Mouse (Mus musculus): ENCODE data around the gene Lcat. TPM values are rescaled to one million over a fixed set of nuclear protein-coding genes. Genes with fewer than 3 reads are reported as not detected.

Lcat gene
- total RNA-seq, 2 experiments from 2014 or later: 30.1 to 30.7 TPM

DNA sequence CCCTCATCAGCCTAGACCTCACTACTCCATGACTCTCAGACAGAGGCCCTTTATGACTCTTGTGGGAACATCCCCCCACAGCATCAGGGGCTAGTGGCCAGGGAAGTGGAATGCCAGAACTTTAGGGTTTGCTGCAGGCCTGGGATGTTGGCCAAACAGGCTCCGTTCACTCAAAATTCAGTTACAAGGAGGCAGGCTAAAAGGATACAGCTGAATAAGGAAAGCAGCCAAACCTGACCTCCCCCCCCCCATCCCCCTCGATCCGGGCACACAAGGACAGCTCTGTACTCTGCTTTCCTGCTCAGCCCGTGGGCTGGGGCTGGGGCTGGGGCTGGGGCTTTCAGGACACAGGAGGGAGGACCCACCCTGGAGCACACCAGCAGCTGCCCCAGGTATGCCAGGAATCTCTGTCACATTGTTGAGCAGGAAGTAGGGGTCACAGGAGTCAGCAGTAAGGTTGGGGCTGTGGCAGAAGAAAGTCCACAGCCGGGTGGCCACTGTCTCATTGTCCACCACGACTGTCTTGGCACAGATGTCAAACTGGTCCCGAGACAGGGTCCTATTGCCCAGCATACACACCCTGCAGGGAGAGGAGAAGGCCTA is 8.0 kb upstream of the Lcat start:
- peak; percentile 59 to 72 for DNase-seq (ENCODE audit: low spot score in 2 of 2)

DNA sequence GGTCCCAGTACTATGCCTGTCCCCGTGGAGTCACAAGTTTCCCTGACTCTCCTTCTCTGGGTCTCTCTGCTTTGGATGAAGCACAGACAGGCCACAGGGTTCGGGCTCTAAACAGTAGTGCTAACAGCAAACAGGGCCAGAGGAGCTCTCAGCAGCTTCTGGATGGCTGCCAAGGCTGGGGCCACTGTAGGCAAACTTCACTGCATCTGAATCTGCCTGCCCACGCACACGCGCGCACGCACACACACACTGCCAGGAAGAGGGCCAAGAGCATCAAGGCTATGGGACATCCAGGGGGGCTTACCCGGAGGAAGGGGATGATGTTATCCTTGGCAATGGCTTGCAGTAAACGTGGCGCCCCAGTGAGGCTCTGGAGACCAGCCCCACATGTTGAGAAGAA is 6.2 kb upstream of the Lcat start:
- peak; percentile 64 to 74 for DNase-seq (ENCODE audit: low spot score in 2 of 2)

DNA sequence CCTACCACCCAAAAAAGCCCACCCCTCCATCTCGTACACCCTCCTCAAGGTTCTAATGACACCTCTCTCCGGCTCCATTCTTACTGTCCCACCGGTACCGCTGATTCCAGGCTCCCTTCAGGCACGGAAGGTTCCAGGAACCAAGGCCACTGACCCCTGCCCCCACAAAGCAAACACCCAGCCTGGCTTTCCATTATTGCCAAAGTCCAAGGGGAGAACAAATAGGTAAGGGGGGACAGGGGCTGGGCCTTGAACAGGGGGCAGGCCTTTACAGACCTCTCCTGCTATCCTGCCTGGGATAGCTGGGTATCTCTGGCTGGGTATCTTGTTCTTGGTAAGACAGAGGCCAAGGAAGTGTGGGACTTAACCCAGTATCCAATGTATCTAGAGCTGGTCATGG is 640 bp downstream of the Lcat start:
- DNase-seq (ENCODE audit: low spot score in 2 of 2): no peak

DNA sequence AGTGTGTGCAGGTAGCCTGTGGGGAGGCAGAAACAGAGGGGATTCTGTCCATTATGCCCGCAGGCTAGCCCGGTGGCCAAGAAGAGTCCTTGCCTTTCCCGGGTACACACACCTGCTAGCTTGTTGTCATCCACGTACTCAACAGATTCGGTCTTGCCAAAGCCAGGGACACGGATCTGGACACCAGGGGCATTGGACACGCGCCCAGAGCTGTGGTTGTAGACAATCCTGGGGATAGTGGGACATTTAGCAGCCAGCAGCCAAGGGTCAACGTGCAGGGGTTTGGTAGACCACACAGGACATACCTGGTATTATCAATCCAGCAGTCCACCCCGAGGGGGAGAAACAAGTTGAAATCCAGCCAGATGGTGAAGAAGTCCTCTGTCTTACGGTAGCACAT is 1.2 kb downstream of the Lcat start:
- DNase-seq (ENCODE audit: low spot score in 2 of 2): no peak

DNA sequence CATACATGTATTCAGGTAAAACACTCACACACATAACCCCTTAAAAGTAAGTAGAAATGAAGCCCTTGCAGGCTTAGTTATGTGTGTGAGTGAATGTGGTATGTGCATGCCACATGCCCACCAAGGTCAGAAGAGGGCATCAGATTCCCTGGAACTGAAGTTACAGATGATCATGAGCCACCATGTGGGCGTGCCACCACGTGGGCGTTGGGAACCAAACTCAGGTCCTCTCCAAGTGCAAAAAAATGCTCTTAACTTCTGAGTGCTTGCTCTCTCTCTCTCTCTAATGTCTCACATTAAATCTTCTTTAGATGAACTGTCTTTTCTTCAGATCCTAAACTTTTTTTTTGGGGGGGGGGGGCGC is 4.9 kb downstream of the Lcat start, which contains the start of gene Psmb10:
TSS of gene Psmb10 (minus strand) at position 139 of the 364 bp plus-strand sequence.
- no peak for DNase-seq (ENCODE audit: low spot score in 2 of 2)

- DNase-seq (ENCODE audit: low spot score in 2 of 2): peak; percentile 48 to 59
Measured at GRCm38 (mm10) chr8:105937496-105938305, 5.5 kb downstream of the Lcat start.

GRCm38 (mm10) chr8:105936866-105937475 is 6.2 kb downstream of the Lcat start:
- peak; percentile 75 to 88 for DNase-seq (ENCODE audit: low spot score in 2 of 2)

- no peak for DNase-seq (ENCODE audit: low spot score in 2 of 2)
Measured at GRCm38 (mm10) chr8:105935863-105936603, 7.1 kb downstream of the Lcat start.

DNA sequence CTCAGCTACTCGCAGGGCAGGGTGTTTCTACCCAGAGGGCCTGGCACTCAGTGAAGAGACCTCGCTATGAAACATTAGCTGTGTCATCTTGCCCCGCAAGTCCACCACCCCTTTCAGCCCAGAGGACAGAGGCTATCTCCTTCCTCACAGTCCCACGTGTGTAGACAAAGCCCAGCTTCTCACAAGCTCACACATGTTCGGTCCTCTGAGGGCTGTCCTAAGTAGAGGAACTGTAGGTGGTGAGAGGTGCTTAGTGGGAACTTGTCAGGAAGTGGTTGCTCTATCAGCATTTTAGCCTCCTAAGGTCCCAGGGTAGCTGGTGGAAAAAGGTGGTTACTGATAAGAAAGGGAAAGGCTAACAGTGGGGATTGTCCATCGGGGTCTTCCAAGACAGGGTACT is 8.1 kb downstream of the Lcat start:
- DNase-seq (ENCODE audit: low spot score in 2 of 2): no peak

- DNase-seq (ENCODE audit: low spot score in 2 of 2): no peak
Measured at GRCm38 (mm10) chr8:105933762-105934161, 9.4 kb downstream of the Lcat start, which contains the start of gene Ctrl. Gene Ctrl (minus strand): TSS chr8:105933862.

DNA sequence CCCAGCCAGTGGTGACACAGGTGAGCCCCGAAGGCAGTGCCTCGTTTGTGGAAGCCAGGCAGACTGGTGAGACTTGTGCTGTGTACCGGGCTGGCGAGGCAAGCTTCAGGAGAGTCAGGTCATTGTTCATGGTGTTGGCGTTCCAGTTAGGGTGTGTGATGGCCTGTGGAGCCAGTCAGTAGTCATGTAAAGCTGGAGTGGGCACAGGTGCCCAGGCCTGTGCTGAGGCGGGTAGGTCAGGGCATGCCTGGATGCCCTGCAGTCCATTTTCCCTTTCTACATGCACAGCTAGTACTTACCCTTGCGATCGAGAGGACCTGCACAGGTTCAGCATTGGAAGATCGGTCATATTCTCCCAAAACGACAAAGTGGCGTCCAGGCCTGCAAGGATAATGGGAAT is 10.7 kb downstream of the Lcat start:
- no peak for DNase-seq (ENCODE audit: low spot score in 2 of 2)

DNA sequence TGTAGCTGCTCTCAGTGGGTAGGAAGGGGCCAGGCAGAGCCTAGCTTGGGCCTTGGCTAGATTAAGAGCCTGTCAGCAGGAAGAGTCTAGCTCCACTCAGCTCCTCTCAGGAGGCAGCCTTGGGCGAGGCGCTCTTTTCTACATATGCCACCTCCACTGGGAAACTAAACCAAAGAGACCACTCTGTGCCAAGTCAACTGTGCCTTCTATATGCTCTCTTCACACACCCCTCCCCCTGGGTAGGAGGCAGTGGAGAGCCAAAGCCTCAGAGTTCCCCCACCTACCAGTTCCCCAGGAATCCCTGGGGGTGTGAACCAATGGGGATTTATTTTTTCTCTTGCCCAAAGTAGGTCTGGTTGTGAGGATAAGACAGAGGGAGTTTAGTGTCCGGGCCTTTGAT is 11.9 kb downstream of the Lcat start:
- DNase-seq (ENCODE audit: low spot score in 2 of 2): no peak

DNA sequence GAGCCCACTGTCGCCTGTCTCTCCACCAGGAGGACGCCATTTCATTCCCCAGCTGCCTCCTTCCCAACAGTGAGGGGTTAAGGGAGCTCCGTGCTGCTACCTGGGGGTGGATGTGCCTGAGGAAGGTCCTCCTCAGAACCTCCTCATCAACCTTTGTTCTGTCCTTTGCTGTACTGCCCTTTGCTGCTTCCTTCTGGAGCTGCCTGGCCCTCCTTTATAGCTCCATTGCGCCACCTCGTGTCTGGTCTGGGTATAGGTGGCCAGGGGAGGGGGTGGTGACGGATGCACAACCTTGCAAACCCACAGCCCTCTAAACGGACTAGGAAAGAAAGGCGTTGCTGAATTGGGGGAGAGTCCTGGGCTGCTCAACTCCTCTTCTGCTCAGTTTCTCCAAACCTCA is 12.6 kb downstream of the Lcat start:
- peak; percentile 94 to 95 for DNase-seq (ENCODE audit: low spot score in 2 of 2)

GRCm38 (mm10) chr8:105925123-105925522 is 18.1 kb downstream of the Lcat start:
- no peak for DNase-seq (ENCODE audit: low spot score in 2 of 2)

- DNase-seq (ENCODE audit: low spot score in 2 of 2): no peak
Measured at GRCm38 (mm10) chr8:105919390-105919789, 23.8 kb downstream of the Lcat start.

- no peak for DNase-seq (ENCODE audit: low spot score in 2 of 2)
Measured at GRCm38 (mm10) chr8:105900941-105901616, 42.1 kb downstream of the Lcat start.

GRCm38 (mm10) chr8:105900180-105900940 is 42.8 kb downstream of the Lcat start, which contains the start of gene Pskh1:
Gene Pskh1 (plus strand): TSS chr8:105900441.
- DNase-seq (ENCODE audit: low spot score in 2 of 2): peak; percentile 92 to 96

GRCm38 (mm10) chr8:105897801-105898480 is 45.2 kb downstream of the Lcat start:
- DNase-seq (ENCODE audit: low spot score in 2 of 2): no peak

DNA sequence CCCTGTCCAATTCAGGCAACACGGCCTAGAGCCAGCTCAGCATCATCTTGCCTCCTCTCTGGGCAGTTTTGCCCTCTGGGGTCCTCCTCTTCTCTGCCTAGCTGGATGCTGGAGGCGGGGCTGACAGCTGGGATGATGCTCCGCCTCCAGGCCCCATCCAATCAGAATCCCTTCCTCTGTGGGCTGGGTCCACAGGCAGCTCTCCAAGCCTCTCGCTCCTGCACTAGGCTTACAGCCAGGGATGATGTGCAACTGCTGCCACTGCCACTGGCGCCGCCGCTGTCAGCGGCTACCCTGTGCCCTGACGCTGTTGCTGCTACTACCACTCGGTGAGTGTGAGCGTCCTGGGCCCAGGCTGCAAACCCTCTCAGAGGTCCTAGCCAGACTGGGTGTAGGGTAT is 49.8 kb downstream of the Lcat start, which contains the start of gene Nrn1l:
TSS of gene Nrn1l (plus strand) at position 229 of the 400 bp plus-strand sequence.
- DNase-seq (ENCODE audit: low spot score in 2 of 2): peak; percentile 76 to 82

All from layer of hippocampus, postnatal 10 days (tissue).